Mouse (Mus musculus): Measurements from ENCODE around the gene Mns1.

GRCm38 (mm10) chr9:72393238-72393637 is 44.6 kb upstream of the Mns1 start:
- no peak for TF ChIP-seq POLR2A (IDR thresholded peaks at IDR 0.05; ENCODE audit: low read depth, low read length)
- no peak for TF ChIP-seq CTCF (IDR thresholded peaks at IDR 0.05; ENCODE audit: borderline replicate concordance, insufficient read depth, low read length)
